10 mouse cellular contexts compared by ENCODE assay signal in the genomic region with DNA sequence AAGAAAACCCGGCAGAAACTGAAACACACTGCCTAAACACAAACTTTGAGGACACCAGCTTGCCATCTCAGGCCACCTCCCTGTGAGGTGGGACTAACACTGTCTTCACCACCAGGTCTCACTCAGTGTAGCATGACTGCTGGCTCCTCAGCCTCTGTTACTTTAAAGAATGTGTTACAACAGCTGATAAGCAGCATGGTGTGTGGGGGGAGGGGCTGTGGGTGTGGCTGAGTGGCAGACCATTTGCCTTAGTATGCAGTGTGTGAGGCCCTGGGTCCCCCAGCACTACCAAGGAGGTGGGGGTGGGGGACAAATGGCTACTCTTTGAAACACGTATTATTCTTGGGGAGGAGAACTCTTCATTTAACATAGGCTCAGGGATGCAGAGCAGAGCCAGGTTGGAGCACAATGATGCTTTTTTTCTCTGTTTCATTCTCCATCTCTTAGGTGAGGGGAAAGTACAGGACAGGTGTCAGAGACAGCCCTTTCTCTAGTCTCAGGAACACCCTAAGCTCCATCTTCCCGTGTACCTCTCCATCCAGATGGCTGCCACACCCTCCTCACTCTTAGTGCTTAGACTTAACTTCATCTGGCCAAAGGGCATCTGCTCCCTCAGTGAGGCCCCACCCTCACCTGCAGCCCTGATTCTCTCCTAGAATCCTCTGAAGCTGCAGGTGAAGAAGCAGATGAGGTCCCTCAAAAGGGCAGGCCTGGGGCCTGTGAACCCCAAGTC. TPM values are rescaled to one million over a fixed set of nuclear protein-coding genes. Genes with fewer than 3 reads are reported as not detected.
DNase-seq lines count a peak whose midpoint lies in the region; ATAC-seq and TF ChIP-seq lines count a peak whose summit lies in the region.
"Had no signal": no experiment of that assay in that cellular context is flagged by ENCODE, and none has a peak within 500 bp of the region (broad histone marks: within the 10 kb centered on the region; RNA-seq: fewer than 3 reads in every experiment).

No protein-coding gene starts in this region.

- DNase-seq in heart, adult 9 months (ENCODE audit: low spot score in 2 of 2): no peak
- peak; percentile 49 for DNase-seq in 3134 (ENCODE audit: extremely low read depth, insufficient read length, low spot score)
- DNase-seq in embryonic facial prominence, embryonic 14.5 days (ENCODE audit: low spot score): peak; percentile 42
- no peak for DNase-seq in limb, embryonic 14.5 days (ENCODE audit: low spot score)
- no peak for DNase-seq in adrenal gland, adult 18-20 months (ENCODE audit: low spot score in 2 of 2)
- DNase-seq in frontal cortex, postnatal 25 days (ENCODE audit: low spot score in 2 of 2): no peak

- H3K27me3 ChIP-seq in heart, embryonic 11.5 days (ENCODE audit: control insufficient read depth, insufficient read depth, low read length): peaks cover 17% of the 10 kb centered on the region
- H3K27me3 ChIP-seq in embryonic facial prominence, embryonic 14.5 days (replicated peaks; ENCODE audit: control insufficient read depth, insufficient read depth, low read length): peaks cover 4% of the 10 kb centered on the region; the same call in 1 of the 2 replicates
- H3K27me3 ChIP-seq in limb, embryonic 14.5 days (ENCODE audit: control insufficient read depth, insufficient read depth, low read length): no peaks in the 10 kb centered on the region

- 3% methylated on average over 3 of the region's 3 CpGs for WGBS in heart, embryonic 11.5 days (ENCODE audit: insufficient replicate concordance)
- 15% methylated on average over 3 of the region's 3 CpGs for WGBS in embryonic facial prominence, embryonic 14.5 days
- 6% methylated on average over 3 of the region's 3 CpGs for WGBS in limb, embryonic 14.5 days

- H3K4me2 ChIP-seq in heart, embryonic 11.5 days: peak overlapping the region; percentile 22; the same call in 1 of the 2 replicates
- H3K4me2 ChIP-seq in embryonic facial prominence, embryonic 14.5 days (ENCODE audit: low read depth, low read length): no peak overlapping the region
- H3K4me2 ChIP-seq in limb, embryonic 14.5 days (replicated peaks; ENCODE audit: low read depth, low read length, severe bottlenecking): no peak overlapping the region
- H3K4me2 ChIP-seq: neural tube, embryonic 12.5 days had no signal

- no peaks in the 10 kb centered on the region for H3K36me3 ChIP-seq in heart, embryonic 11.5 days (ENCODE audit: control insufficient read depth, insufficient read depth, low read length)
- H3K36me3 ChIP-seq in embryonic facial prominence, embryonic 14.5 days (ENCODE audit: control insufficient read depth, insufficient read depth, low read length): peaks cover 5% of the 10 kb centered on the region; the same call in 1 of the 2 replicates
- no peaks in the 10 kb centered on the region for H3K36me3 ChIP-seq in limb, embryonic 14.5 days (ENCODE audit: control insufficient read depth, insufficient read depth, low read length)
- H3K36me3 ChIP-seq: neural tube, embryonic 12.5 days had no signal

- no peak overlapping the region for H3K27ac ChIP-seq in heart, embryonic 11.5 days (ENCODE audit: low read depth, low read length)
- H3K27ac ChIP-seq in embryonic facial prominence, embryonic 14.5 days (replicated peaks; ENCODE audit: low read depth, low read length): no peak overlapping the region
- H3K27ac ChIP-seq in limb, embryonic 14.5 days (replicated peaks; ENCODE audit: low read depth, low read length): no peak overlapping the region
- H3K27ac ChIP-seq: neural tube, embryonic 12.5 days had no signal

- no peaks in the 10 kb centered on the region for H3K9me3 ChIP-seq in heart, embryonic 11.5 days (replicated peaks; ENCODE audit: control insufficient read depth, low read length)
- H3K9me3 ChIP-seq in embryonic facial prominence, embryonic 14.5 days (ENCODE audit: control insufficient read depth, low read length): no peaks in the 10 kb centered on the region
- no peaks in the 10 kb centered on the region for H3K9me3 ChIP-seq in limb, embryonic 14.5 days (ENCODE audit: control insufficient read depth, low read length)
- H3K9me3 ChIP-seq: neural tube, embryonic 12.5 days had no signal

- no peak for TF ChIP-seq POLR2A in limb, embryonic 14.5 days (IDR thresholded peaks at IDR 0.05; ENCODE audit: borderline replicate concordance, extremely low read depth, insufficient read depth, insufficient read length)

- peaks cover 42% of the 10 kb centered on the region for H3K4me1 ChIP-seq in heart, embryonic 11.5 days (ENCODE audit: control insufficient read depth, insufficient read depth, low read length)
- no peaks in the 10 kb centered on the region for H3K4me1 ChIP-seq in embryonic facial prominence, embryonic 14.5 days (ENCODE audit: control insufficient read depth, insufficient read depth, low read length)
- H3K4me1 ChIP-seq in limb, embryonic 14.5 days (ENCODE audit: control insufficient read depth, insufficient read depth, low read length): no peaks in the 10 kb centered on the region

- H3K9ac ChIP-seq in heart, embryonic 11.5 days (ENCODE audit: low read depth, low read length): 0 out of 2 replicates have a peak overlapping the region, but pooled peaks have one; percentile 1
- no peak overlapping the region for H3K9ac ChIP-seq in embryonic facial prominence, embryonic 14.5 days (ENCODE audit: low read depth, low read length)
- H3K9ac ChIP-seq in limb, embryonic 14.5 days (ENCODE audit: low read depth, low read length, severe bottlenecking): no peak overlapping the region
- H3K9ac ChIP-seq: neural tube, embryonic 12.5 days had no signal

- H3K4me3 ChIP-seq in heart, embryonic 11.5 days (ENCODE audit: low read depth, low read length): no peak overlapping the region
- H3K4me3 ChIP-seq in embryonic facial prominence, embryonic 14.5 days (ENCODE audit: low read depth, low read length): no peak overlapping the region
- H3K4me3 ChIP-seq in limb, embryonic 14.5 days (replicated peaks; ENCODE audit: low read length): no peak overlapping the region
- H3K4me3 ChIP-seq: erythroblast, embryonic 14.5 days; neural tube, embryonic 12.5 days had no signal

- peak; percentile 49; the same call in 1 of the 2 replicates for ATAC-seq in heart, embryonic 11.5 days (replicated peaks; ENCODE audit: insufficient number of reproducible peaks, low FRiP score, low TSS enrichment)
- ATAC-seq in embryonic facial prominence, embryonic 14.5 days (ENCODE audit: low read depth): peak; percentile 55; the same call in 1 of the 2 replicates
- peak; percentile 36; the same call in 1 of the 2 replicates for ATAC-seq in limb, embryonic 14.5 days (ENCODE audit: low FRiP score, low read depth)
- ATAC-seq in activated CD4-positive, CD25-positive, alpha-beta regulatory T cell, adult 4 months: no peak

RNA-seq across cellular contexts. Expression of a gene that starts 5.3 kb away (rescaled TPM):
- polyA plus RNA-seq in heart, embryonic 11.5 days (2014; fragmentation: Nextera tagmentation; extraction: Ambion mirVana): not detected in 2 replicates
- polyA plus RNA-seq in embryonic facial prominence, embryonic 14.5 days (2014; fragmentation: Nextera tagmentation; extraction: Ambion mirVana): not detected in 2 replicates
- 0.03 TPM in 1 of 2 replicates, not detected in the other for polyA plus RNA-seq in limb, embryonic 14.5 days (2012; rRNA removed)
- not detected in 2 replicates for polyA plus RNA-seq in limb, embryonic 14.5 days (2014; fragmentation: Nextera tagmentation; extraction: Ambion mirVana)
- polyA plus RNA-seq in activated CD4-positive, CD25-positive, alpha-beta regulatory T cell, adult 4 months (2017; shearing (Covaris generic)): not detected
- not detected for total RNA-seq in adrenal gland, adult 18-20 months (2021)
- polyA plus RNA-seq: erythroblast, embryonic 14.5 days; neural tube, embryonic 12.5 days had no signal

RNA-seq across cellular contexts. Expression of a gene that starts 11.5 kb away (rescaled TPM):
- polyA plus RNA-seq in heart, embryonic 11.5 days (2014; fragmentation: Nextera tagmentation; extraction: Ambion mirVana): 10.0 and 12.4 TPM in 2 replicates
- polyA plus RNA-seq in embryonic facial prominence, embryonic 14.5 days (2014; fragmentation: Nextera tagmentation; extraction: Ambion mirVana): 9.4 and 11.4 TPM in 2 replicates
- polyA plus RNA-seq in limb, embryonic 14.5 days (2012; rRNA removed): 41.7 and 47.2 TPM in 2 replicates
- polyA plus RNA-seq in limb, embryonic 14.5 days (2014; fragmentation: Nextera tagmentation; extraction: Ambion mirVana): 13.1 and 13.8 TPM in 2 replicates
- polyA plus RNA-seq in activated CD4-positive, CD25-positive, alpha-beta regulatory T cell, adult 4 months (2017; shearing (Covaris generic)): 10 to 100 TPM; 25.1 to 29.3 TPM
- total RNA-seq in adrenal gland, adult 18-20 months (2021): 10 to 100 TPM; 12.3 to 13.6 TPM

RNA-seq across cellular contexts. Expression of a gene that starts 19.8 kb away (rescaled TPM):
- not detected in 2 replicates for polyA plus RNA-seq in heart, embryonic 11.5 days (2014; fragmentation: Nextera tagmentation; extraction: Ambion mirVana)
- polyA plus RNA-seq in embryonic facial prominence, embryonic 14.5 days (2014; fragmentation: Nextera tagmentation; extraction: Ambion mirVana): not detected in 2 replicates
- 0.09 TPM in 1 of 2 replicates, not detected in the other for polyA plus RNA-seq in limb, embryonic 14.5 days (2012; rRNA removed)
- polyA plus RNA-seq in limb, embryonic 14.5 days (2014; fragmentation: Nextera tagmentation; extraction: Ambion mirVana): not detected in 2 replicates
- polyA plus RNA-seq in activated CD4-positive, CD25-positive, alpha-beta regulatory T cell, adult 4 months (2017; shearing (Covaris generic)): not detected
- not detected for total RNA-seq in adrenal gland, adult 18-20 months (2021)
- polyA plus RNA-seq: erythroblast, embryonic 14.5 days; neural tube, embryonic 12.5 days had no signal

RNA-seq across cellular contexts. Expression of a gene that starts 40.0 kb away (rescaled TPM):
- 53.3 and 54.9 TPM in 2 replicates for polyA plus RNA-seq in heart, embryonic 11.5 days (2014; fragmentation: Nextera tagmentation; extraction: Ambion mirVana)
- polyA plus RNA-seq in embryonic facial prominence, embryonic 14.5 days (2014; fragmentation: Nextera tagmentation; extraction: Ambion mirVana): 79.4 and 81.4 TPM in 2 replicates
- polyA plus RNA-seq in limb, embryonic 14.5 days (2012; rRNA removed): 75.3 and 99.2 TPM in 2 replicates
- polyA plus RNA-seq in limb, embryonic 14.5 days (2014; fragmentation: Nextera tagmentation; extraction: Ambion mirVana): 81.7 and 82.5 TPM in 2 replicates
- 10 to 100 TPM; 68.7 to 92.7 TPM for polyA plus RNA-seq in activated CD4-positive, CD25-positive, alpha-beta regulatory T cell, adult 4 months (2017; shearing (Covaris generic))
- total RNA-seq in adrenal gland, adult 18-20 months (2021): 10 to 100 TPM; 51.3 to 61.9 TPM

RNA-seq across cellular contexts. Expression of a gene that starts 48.2 kb away (rescaled TPM):
- polyA plus RNA-seq in heart, embryonic 11.5 days (2014; fragmentation: Nextera tagmentation; extraction: Ambion mirVana): 67.5 and 76.1 TPM in 2 replicates
- polyA plus RNA-seq in embryonic facial prominence, embryonic 14.5 days (2014; fragmentation: Nextera tagmentation; extraction: Ambion mirVana): 40.4 and 44.5 TPM in 2 replicates
- polyA plus RNA-seq in limb, embryonic 14.5 days (2012; rRNA removed): 51.0 and 55.6 TPM in 2 replicates
- polyA plus RNA-seq in limb, embryonic 14.5 days (2014; fragmentation: Nextera tagmentation; extraction: Ambion mirVana): 34.4 and 37.5 TPM in 2 replicates
- 10 to 100 TPM in 1 of 2 experiments, 1 to 10 TPM in 1; 7.8 to 14.8 TPM for polyA plus RNA-seq in activated CD4-positive, CD25-positive, alpha-beta regulatory T cell, adult 4 months (2017; shearing (Covaris generic))
- 10 to 100 TPM; 34.7 to 36.8 TPM for total RNA-seq in adrenal gland, adult 18-20 months (2021)

Comparison
In these comparisons a context has a peak if more than half of its experiments do, and no peak if none do; other contexts are left out.
1. DNase-seq: peak in 3134 (single experiment) and embryonic facial prominence, embryonic 14.5 days (single experiment); none in heart, adult 9 months (0 of 2), limb, embryonic 14.5 days (single experiment), adrenal gland, adult 18-20 months (0 of 2) and frontal cortex, postnatal 25 days (0 of 2).